Mouse (Mus musculus) gastrocnemius, postnatal 4 days (tissue): ENCODE measurements around the gene Hpse2. TPM values are rescaled to one million over a fixed set of nuclear protein-coding genes. Genes with fewer than 3 reads are reported as not detected.
A peak's percentile ranks its signal among the peaks of the same experiment; 100 is the strongest.
"Not testable (repeated sequence)": the region's sequence is repeated elsewhere in the genome, so short reads cannot be mapped to it uniquely, and the experiment has no call there.

Experiments used
- DNase-seq, 2 experiments: peaks; one replicate each; pipeline ENCODE4 v3.0.0; 2021 to 2022; ENCODE audit warnings: low spot score in 2 of 2, mixed read lengths in 2 of 2
- total RNA-seq, 2 experiments: library from RNA; stranded (reverse); gene quantifications; 2 replicates each; pipeline ENCODE4 v1.2.3; 2021

Gene Hpse2
- total RNA-seq, 2 experiments from 2014 or later = 0.34 to 0.54 TPM

GRCm38 (mm10) chr19:42780156-42780538 is 608.0 kb downstream of the Hpse2 start:
- not testable (repeated sequence) for DNase-seq

- peak; percentile 66 to 84 for DNase-seq
Measured at GRCm38 (mm10) chr19:42779531-42780155, 608.5 kb downstream of the Hpse2 start, which contains the start of gene Hps1. Gene Hps1, minus strand, starts transcription at chr19:42779978.

GRCm38 (mm10) chr19:42777801-42778200 is 610.4 kb downstream of the Hpse2 start:
- no peak for DNase-seq

GRCm38 (mm10) chr19:42776813-42777212 is 611.3 kb downstream of the Hpse2 start:
- DNase-seq = no peak

GRCm38 (mm10) chr19:42770141-42770872 is 617.8 kb downstream of the Hpse2 start:
- no peak for DNase-seq

GRCm38 (mm10) chr19:42769648-42770047 is 618.5 kb downstream of the Hpse2 start:
- DNase-seq = no peak

- no peak for DNase-seq
Measured at GRCm38 (mm10) chr19:42767361-42767760, 620.8 kb downstream of the Hpse2 start.

- DNase-seq = no peak
Measured at GRCm38 (mm10) chr19:42764398-42764797, 623.8 kb downstream of the Hpse2 start.

GRCm38 (mm10) chr19:42756671-42757070 is 631.5 kb downstream of the Hpse2 start:
- DNase-seq = no peak

- DNase-seq = no peak
Measured at GRCm38 (mm10) chr19:42755148-42755870, 632.8 kb downstream of the Hpse2 start.

- peak in 1 of 2 experiments; percentile 59 for DNase-seq
Measured at GRCm38 (mm10) chr19:42753141-42753917, 634.8 kb downstream of the Hpse2 start.

GRCm38 (mm10) chr19:42752363-42752931 is 635.7 kb downstream of the Hpse2 start, which contains the start of gene Pyroxd2:
Gene Pyroxd2, minus strand, starts transcription at chr19:42752775.
- DNase-seq = peak; percentile 75 to 88

GRCm38 (mm10) chr19:42750196-42750595 is 638.0 kb downstream of the Hpse2 start:
- DNase-seq = no peak

- no peak for DNase-seq
Measured at GRCm38 (mm10) chr19:42746702-42747101, 641.5 kb downstream of the Hpse2 start.

GRCm38 (mm10) chr19:42745869-42746224 is 642.3 kb downstream of the Hpse2 start:
- DNase-seq = no peak

GRCm38 (mm10) chr19:42745084-42745868 is 642.9 kb downstream of the Hpse2 start:
- DNase-seq = no peak

GRCm38 (mm10) chr19:42744162-42744586 is 644.0 kb downstream of the Hpse2 start:
- peak in 1 of 2 experiments; percentile 54 for DNase-seq

GRCm38 (mm10) chr19:42743261-42743660 is 644.9 kb downstream of the Hpse2 start:
- DNase-seq = no peak

GRCm38 (mm10) chr19:42741884-42742283 is 646.3 kb downstream of the Hpse2 start:
- DNase-seq = no peak
